Mouse (Mus musculus): ENCODE measurements around the gene Krtap10-10.

Gene Krtap10-10

DNA sequence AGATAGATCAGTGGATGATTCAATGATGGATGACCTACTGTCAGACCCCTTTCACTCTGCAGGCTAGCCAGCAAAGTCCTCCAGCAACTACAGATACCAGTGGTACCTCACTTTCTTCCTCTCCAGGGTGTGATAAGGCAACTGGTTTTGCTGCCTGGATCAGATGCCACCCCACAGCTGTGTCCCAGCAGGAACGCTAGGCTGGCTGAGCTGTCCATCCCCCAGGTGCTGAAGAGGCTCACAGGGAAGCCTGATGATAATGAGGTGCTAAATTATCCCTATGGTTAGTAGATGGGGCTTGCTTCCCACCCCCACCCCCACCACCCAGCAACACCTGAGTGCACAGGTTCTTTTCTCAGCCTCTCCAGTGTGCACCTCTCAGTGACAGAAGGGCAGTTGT is 31.8 kb downstream of the Krtap10-10 start:
- no peak for DNase-seq (ENCODE audit: low read depth)

DNA sequence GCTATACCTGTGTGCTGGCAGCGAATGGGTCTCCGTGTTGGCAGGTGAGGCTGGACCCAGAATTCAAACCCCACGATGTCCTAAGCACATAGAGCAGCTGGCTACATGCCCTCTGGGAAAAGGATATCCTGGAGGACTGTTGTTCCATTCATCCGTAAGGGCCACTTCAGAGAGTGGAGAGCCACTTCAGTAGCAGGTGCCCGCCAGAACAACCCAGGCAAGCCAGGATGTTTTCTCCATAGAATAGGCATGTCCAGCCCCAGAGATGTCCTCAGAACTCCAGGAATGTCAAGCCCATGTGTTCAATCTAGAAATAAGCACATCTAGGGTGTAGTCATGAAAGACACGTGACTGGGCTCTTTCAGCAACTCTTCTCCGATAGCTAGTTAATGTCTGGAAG is 33.9 kb downstream of the Krtap10-10 start:
- no peak for DNase-seq (ENCODE audit: low read depth)

- DNase-seq (ENCODE audit: low read depth), result no peak
Observed at GRCm38 (mm10) chr10:77878985-77879384, 43.2 kb downstream of the Krtap10-10 start.

GRCm38 (mm10) chr10:77880305-77880704 is 44.6 kb downstream of the Krtap10-10 start:
- DNase-seq (ENCODE audit: low read depth), result no peak

GRCm38 (mm10) chr10:77882553-77882952 is 46.8 kb downstream of the Krtap10-10 start:
- no peak for DNase-seq (ENCODE audit: low read depth)

GRCm38 (mm10) chr10:77886007-77886747 is 50.4 kb downstream of the Krtap10-10 start:
- DNase-seq (ENCODE audit: low read depth), result no peak

Measured in fibroblast of lung, adult 2 months (primary cell).